Mouse (Mus musculus): Measurements from ENCODE around the gene Ampd3. TPM values are rescaled to one million over a fixed set of nuclear protein-coding genes. Genes with fewer than 3 reads are reported as not detected.

The Ampd3 gene
- total and polyA plus RNA-seq, 3 experiments = 14.8 to 22.3 TPM; not detected in 1

GRCm38 (mm10) chr7:110854519-110854918 is 86.5 kb downstream of the Ampd3 start:
- H3K9me3 ChIP-seq (replicated peaks; ENCODE audit: insufficient read depth, low read length) = no peaks in the 10 kb centered on the region
- H3K27ac ChIP-seq (ENCODE audit: control insufficient read depth, low read depth, low read length) = no peak overlapping the region
- no peaks in the 10 kb centered on the region for H3K79me2 ChIP-seq (ENCODE audit: control insufficient read depth, insufficient read depth, low read length, poor library complexity)
- no peak overlapping the region for H3K4me3 ChIP-seq (ENCODE audit: control insufficient read depth in 1 of 2, insufficient read depth in 1 of 2, low read depth in 2 of 2, low read length in 2 of 2)
- H3K36me3 ChIP-seq (ENCODE audit: control insufficient read depth in 1 of 2, insufficient read depth in 2 of 2, low read length in 2 of 2) = no peaks in the 10 kb centered on the region
- no peak overlapping the region for H3K9ac ChIP-seq (ENCODE audit: control insufficient read depth, low read depth, low read length, poor library complexity, severe bottlenecking)
- TF ChIP-seq TBP (IDR thresholded peaks at IDR 0.05; ENCODE audit: low read depth, low read length) (no peak), ZKSCAN1 (IDR thresholded peaks at IDR 0.05; ENCODE audit: low read depth, low read length) (no peak), RCOR1 (IDR thresholded peaks at IDR 0.05; ENCODE audit: low read depth, low read length) (no peak), POLR2A (IDR thresholded peaks at IDR 0.05; ENCODE audit: control insufficient read depth in 1 of 2, insufficient read depth in 1 of 2, low read depth in 1 of 2, low read length in 2 of 2, poor library complexity in 1 of 2) (no peak)
- peaks cover under 1 to 10% of the 10 kb centered on the region in 2 experiments; a peak in 3 of 4 replicates for H3K27me3 ChIP-seq (ENCODE audit: control insufficient read depth in 1 of 2, insufficient read depth in 2 of 2, low read length in 2 of 2)
- H3K4me1 ChIP-seq (ENCODE audit: control insufficient read depth in 1 of 2, insufficient read depth in 2 of 2, low read length in 2 of 2) = 0 out of 4 replicates have a peak, but pooled peaks cover 0 to under 1% of the 10 kb centered on the region in 2 experiments
- no peak for DNase-seq (ENCODE audit: low read depth, low spot score)

GRCm38 (mm10) chr7:110854927-110855546 is 87.0 kb downstream of the Ampd3 start:
- H3K9ac ChIP-seq (ENCODE audit: control insufficient read depth, low read depth, low read length, poor library complexity, severe bottlenecking) = no peak overlapping the region
- H3K27ac ChIP-seq (ENCODE audit: control insufficient read depth, low read depth, low read length) = no peak overlapping the region
- no peak for TF ChIP-seq MYC (IDR thresholded peaks at IDR 0.05; ENCODE audit: low read depth, low read length)
- no peak for TF ChIP-seq CTCF (IDR thresholded peaks at IDR 0.05 in 2 of 3, conservative IDR thresholded peaks at IDR 0.05 in 1 of 3; ENCODE audit: control insufficient read depth in 1 of 3, insufficient read depth in 1 of 3, low read depth in 2 of 3, low read length in 3 of 3, poor library complexity in 1 of 3, severe bottlenecking in 1 of 3)
- no peak for TF ChIP-seq MXI1 (IDR thresholded peaks at IDR 0.05; ENCODE audit: low read depth, low read length)
- no peak for TF ChIP-seq E2F4 (IDR thresholded peaks at IDR 0.05; ENCODE audit: borderline replicate concordance, low read depth, low read length)
- TF ChIP-seq TAL1 (IDR thresholded peaks at IDR 0.05; ENCODE audit: low read length) = no peak
- TF ChIP-seq SMC3 (IDR thresholded peaks at IDR 0.05; ENCODE audit: low read depth, low read length) = no peak
- no peak for TF ChIP-seq MAFK (IDR thresholded peaks at IDR 0.05; ENCODE audit: borderline replicate concordance, low read depth, low read length)
- TF ChIP-seq MEF2A (IDR thresholded peaks at IDR 0.05; ENCODE audit: extremely low read depth, insufficient replicate concordance, low read depth, low read length, poor library complexity, severe bottlenecking) = no peak
- no peak for TF ChIP-seq NRF1 (IDR thresholded peaks at IDR 0.05; ENCODE audit: insufficient read depth, low read depth, low read length, poor library complexity, severe bottlenecking)
- no peak for TF ChIP-seq MAX (IDR thresholded peaks at IDR 0.05; ENCODE audit: low read length)
- TF ChIP-seq NELFE (IDR thresholded peaks at IDR 0.05; ENCODE audit: low read depth, low read length) = no peak

More at GRCm38 (mm10) chr7:110854927-110855546, 87.0 kb downstream of the Ampd3 start:
- DNase-seq (ENCODE audit: low read depth, low spot score) = no peak
- H3K27me3 ChIP-seq (ENCODE audit: control insufficient read depth in 1 of 2, insufficient read depth in 2 of 2, low read length in 2 of 2) = peaks cover 0 to 7% of the 10 kb centered on the region in 2 experiments; a peak in 3 of 4 replicates
- no peaks in the 10 kb centered on the region for H3K9me3 ChIP-seq (replicated peaks; ENCODE audit: insufficient read depth, low read length)
- no peaks in the 10 kb centered on the region for H3K79me2 ChIP-seq (ENCODE audit: control insufficient read depth, insufficient read depth, low read length, poor library complexity)
- peaks cover 0 to 1% of the 10 kb centered on the region in 2 experiments; a peak in 2 of 4 replicates for H3K36me3 ChIP-seq (ENCODE audit: control insufficient read depth in 1 of 2, insufficient read depth in 2 of 2, low read length in 2 of 2)
- peaks cover 0 to 5% of the 10 kb centered on the region in 2 experiments; a peak in 1 of 4 replicates for H3K4me1 ChIP-seq (ENCODE audit: control insufficient read depth in 1 of 2, insufficient read depth in 2 of 2, low read length in 2 of 2)
- H3K4me3 ChIP-seq (ENCODE audit: control insufficient read depth in 1 of 2, insufficient read depth in 1 of 2, low read depth in 2 of 2, low read length in 2 of 2) = no peak overlapping the region
